Mouse (Mus musculus) spleen, adult 2 months (tissue): ENCODE data around the gene Setd4.

Source experiments
- CTCF ChIP-seq: fragments of 200-500 bp; IDR thresholded peaks from 2 replicates; pipeline ENCODE4 v1.5.1; 2011; ENCODE audit warnings: mild to moderate bottlenecking, inconsistent platforms; ENCODE audit not compliant: insufficient read depth, insufficient read length, insufficient replicate concordance; ENCODE audit errors: extremely low read depth
- POLR2A ChIP-seq: fragments of 200-500 bp; IDR thresholded peaks from 2 replicates; pipeline ENCODE4 v1.6.1; 2011; ENCODE audit warnings: low read depth, low read length, inconsistent platforms

DNA sequence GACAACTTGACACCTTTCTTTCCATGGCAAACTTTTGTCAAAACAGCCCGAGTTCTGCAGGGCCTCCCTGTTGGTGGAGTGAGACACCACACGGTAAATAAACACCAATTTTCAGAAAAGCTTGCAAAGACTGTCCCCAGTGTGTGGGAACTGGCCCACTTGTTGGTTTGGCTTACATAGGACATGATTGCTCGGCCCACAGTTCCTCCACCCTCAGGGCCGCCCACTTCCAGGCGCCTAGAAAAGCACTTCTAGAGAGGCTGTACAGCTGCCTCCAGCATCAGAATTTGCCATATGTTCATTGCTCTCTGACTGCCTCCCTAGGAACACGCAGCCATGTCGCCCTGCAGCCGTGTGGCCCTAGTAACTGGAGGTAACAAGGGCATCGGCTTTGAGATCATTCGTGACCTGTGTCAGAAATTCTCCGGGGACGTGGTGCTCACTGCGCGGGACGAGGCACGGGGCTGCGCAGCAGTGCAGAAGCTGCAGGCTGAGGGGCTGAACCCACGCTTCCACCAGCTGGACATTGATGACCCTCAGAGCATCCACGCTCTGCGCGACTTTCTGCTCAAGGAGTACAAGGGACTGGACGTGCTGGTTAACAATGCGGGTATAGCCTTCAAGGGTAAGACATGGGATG is 24.0 kb upstream of the Setd4 start, which contains the start of gene Gm5678:
- TF ChIP-seq CTCF (no peak), POLR2A (no peak)
